Mouse (Mus musculus) thymus, postnatal 4 days (tissue): Measurements from ENCODE around the gene S100a6.
A peak's percentile ranks its signal among the peaks of the same experiment; 100 is the strongest.

Experiments used
- DNase-seq: peaks from one replicate; pipeline ENCODE4 v3.0.0; 2021

S100a6 gene

GRCm38 (mm10) chr3:90612728-90613291 lies at the start of gene S100a6:
Gene S100a6, plus strand, starts transcription at chr3:90612882.
- DNase-seq, result peak; percentile 88

DNA sequence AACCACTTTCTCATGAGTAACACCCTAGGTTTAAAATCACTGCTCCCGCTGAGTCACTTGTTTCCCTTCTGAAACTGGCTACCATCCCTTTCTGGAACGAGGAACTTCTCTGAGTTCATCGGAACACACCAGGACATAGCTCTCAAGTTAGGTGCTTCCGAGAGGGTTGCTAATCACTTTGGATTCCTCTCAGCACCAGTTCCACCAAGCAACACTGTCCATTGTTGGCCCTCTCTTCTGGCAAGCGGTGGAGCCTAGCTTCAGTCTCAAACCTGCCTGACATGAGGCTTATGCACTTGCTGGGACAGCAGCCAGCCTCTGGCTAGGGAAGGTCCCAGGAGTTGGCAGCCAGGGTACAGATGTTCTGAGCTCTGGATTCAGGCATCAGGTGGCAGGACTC lies 38.0 kb upstream of the S100a6 start:
- DNase-seq, result no peak

DNA sequence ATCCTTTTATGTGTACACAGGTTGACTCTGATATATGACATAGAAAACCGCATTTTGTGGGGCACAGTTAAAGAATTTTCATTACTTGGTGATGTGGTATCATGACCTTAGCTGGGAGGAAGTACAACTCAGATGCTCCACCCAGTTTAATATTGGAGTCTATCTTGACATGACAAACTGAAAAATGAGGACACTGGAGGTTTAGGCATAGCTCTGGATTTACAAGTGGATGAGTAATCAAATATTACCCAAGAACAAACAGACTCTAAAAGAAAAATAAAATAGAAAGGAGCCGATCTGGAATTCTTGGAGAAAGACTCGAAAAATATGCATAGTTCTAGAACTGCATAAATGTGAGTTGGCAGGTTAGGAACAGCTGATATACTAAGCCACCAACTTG lies 37.4 kb upstream of the S100a6 start:
- DNase-seq, result no peak

GRCm38 (mm10) chr3:90576351-90577001 lies 36.2 kb upstream of the S100a6 start:
- no peak for DNase-seq

- DNase-seq, result no peak
Observed at GRCm38 (mm10) chr3:90579433-90579832, 33.2 kb upstream of the S100a6 start.

GRCm38 (mm10) chr3:90581141-90581540 lies 31.5 kb upstream of the S100a6 start:
- no peak for DNase-seq

DNA sequence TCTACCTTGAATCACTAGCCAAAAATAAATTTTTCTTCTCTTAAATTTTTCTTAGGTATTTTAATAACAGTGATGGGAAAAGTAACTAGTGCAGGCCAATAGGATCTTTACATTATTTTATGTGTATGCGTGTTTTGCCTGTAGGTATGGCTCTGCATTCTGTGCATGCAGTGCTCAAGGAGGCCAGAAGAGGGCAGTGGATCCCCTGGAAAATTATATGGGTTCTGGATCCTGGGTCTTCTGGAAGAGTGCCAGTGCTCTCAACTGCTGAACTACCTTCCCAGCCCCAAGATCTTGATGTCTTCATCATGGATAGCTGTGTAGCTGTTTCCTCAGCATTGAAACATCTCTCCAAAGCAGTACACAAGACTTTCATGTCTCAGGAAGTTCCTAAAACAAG lies 30.5 kb upstream of the S100a6 start:
- DNase-seq, result peak; percentile 53

DNA sequence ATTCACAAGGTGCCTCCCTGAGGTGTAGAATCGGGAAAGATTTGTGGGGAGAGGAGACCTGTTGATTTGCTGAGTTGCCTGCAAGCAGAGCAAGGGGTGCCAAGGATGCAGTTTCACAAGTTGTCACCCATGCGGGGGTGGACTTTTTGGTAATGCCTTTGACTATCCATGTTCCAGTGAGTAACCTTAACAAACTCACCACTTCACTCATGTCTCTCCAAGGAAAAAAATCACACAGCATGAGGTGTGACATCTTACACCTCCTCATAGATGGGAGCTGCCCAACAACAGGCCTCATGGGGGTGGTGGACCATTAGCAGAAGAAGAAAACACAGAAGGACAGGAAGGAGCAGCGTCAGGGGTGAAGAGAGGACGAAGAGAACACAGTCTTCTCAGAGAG lies 30.1 kb upstream of the S100a6 start:
- no peak for DNase-seq

DNA sequence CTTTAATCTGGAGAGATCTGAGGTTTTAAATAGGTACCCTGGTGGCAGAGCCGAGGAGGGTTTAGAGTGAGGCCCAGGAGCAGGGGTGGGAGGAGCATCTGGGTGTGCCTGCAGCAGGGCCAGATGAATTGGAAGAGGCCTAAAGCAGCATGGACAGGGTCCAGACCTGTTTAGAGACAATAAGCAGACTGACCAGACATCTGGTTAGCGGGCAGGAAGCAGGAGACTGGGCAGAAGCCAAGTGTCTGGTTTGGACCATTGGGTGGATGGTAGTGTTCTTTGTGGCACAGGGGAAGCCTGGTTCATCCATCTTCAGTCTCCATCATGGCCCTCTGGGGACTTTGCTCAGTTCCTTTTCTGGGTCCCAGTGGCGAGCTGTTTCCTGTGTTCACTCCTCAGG lies 28.8 kb upstream of the S100a6 start:
- no peak for DNase-seq

GRCm38 (mm10) chr3:90585595-90585994 lies 27.1 kb upstream of the S100a6 start:
- DNase-seq, result peak; percentile 65

- DNase-seq, result peak; percentile 57
Observed at GRCm38 (mm10) chr3:90586016-90586643, 26.6 kb upstream of the S100a6 start.

- DNase-seq, result peak; percentile 82
Observed at GRCm38 (mm10) chr3:90586906-90587305, 25.8 kb upstream of the S100a6 start.

- peak; percentile 44 for DNase-seq
Observed at GRCm38 (mm10) chr3:90587361-90588101, 25.2 kb upstream of the S100a6 start.

DNA sequence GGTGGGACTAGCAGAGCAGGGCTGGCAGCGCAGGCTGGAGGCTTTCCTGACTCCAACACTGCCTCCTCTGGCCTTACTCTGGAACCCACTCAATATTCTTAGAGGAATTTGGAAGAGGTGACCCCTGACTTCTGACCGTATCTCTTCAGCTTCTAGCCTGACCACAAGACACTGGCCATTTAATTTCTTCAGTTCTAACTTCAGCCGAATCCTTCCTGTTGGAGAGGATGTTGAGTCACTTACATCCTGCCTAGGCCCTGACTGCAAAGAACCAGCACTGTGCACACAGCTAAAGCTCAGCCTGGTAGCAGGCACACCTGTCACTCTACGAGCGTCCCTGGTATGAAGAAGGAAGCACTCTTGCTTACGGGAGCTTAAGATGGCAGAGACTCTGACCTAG lies 23.3 kb upstream of the S100a6 start:
- DNase-seq, result peak; percentile 56

GRCm38 (mm10) chr3:90589947-90590346 lies 22.7 kb upstream of the S100a6 start, which contains the start of gene S100a2:
Gene S100a2, plus strand, starts transcription at chr3:90590247.
- no peak for DNase-seq

- no peak for DNase-seq
Observed at GRCm38 (mm10) chr3:90594466-90594865, 18.2 kb upstream of the S100a6 start.

DNA sequence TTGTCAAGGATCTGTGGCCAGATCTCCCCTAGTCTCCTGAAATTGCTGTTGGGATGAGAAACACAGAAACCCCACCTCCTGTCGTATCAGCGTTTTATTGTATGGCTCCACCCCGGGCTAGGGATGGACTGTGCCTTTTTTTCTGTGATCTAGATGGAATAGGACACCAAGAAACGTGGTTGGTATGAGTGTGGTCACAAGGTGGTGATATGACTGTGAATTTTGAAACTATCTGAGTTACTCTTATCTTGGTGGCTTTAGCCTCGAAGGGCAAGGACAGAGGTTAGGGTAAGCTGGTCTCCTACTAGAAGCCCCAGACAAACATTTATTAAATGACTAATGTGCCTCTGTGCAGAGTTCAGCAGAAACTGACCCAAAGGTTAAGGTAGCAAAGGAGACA lies 17.1 kb upstream of the S100a6 start:
- no peak for DNase-seq

GRCm38 (mm10) chr3:90596810-90597209 lies 15.9 kb upstream of the S100a6 start:
- DNase-seq, result no peak

DNA sequence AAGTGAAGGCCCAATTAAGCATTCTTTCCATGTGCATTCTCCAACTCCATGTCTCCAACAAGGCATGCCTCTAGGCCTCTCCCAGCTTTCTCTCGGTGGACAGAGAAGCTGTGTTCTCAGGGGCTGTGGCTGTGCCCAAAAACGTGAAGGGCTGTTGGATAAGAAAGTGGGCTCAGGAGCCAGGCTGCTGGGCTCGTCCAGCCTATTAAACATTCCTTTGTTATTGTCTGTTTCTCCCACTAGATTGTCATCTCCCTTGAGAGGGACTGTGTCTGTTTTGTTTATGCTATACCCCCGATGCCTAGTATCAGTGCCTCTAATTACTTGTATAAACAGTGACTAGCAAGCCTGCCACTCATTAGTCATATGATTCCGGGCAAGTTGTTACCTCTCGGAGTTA lies 14.9 kb upstream of the S100a6 start:
- DNase-seq, result no peak

GRCm38 (mm10) chr3:90598212-90598611 lies 14.5 kb upstream of the S100a6 start:
- no peak for DNase-seq

DNA sequence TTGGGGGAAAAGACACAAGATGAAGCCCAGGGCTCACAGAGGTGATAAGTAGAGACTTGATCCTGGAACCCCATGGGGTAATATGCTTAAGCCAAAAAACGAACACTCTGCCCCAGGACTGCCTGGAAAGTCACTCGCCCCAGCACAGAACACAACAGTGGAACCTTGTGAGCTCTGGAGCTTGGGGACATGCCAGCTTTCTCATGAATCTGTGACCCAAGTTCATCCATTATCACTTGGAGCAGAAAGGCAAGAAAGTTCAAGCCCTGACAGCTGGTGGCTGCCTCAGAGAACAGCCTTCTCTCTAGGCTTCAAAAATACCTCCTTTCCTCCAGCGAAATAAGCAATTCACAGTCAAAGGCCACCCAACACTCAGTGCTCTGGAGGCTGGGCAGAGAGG lies 13.3 kb upstream of the S100a6 start:
- no peak for DNase-seq

- no peak for DNase-seq
Observed at GRCm38 (mm10) chr3:90600036-90600435, 12.6 kb upstream of the S100a6 start.

GRCm38 (mm10) chr3:90600458-90601195 lies 12.1 kb upstream of the S100a6 start:
- DNase-seq, result no peak
